Mouse (Mus musculus) mouse embryonic stem cell (cell line): ENCODE measurements at regions not wholly inside any gene's neighbourhood (a gene's known extent, or its start where the extent isn't known, plus 50 kb on each side); places are given as distances from the start of the nearest gene placed in this dataset.

Source experiments
- in situ Hi-C, 2 experiments: fragments of 300-500 bp; cut with MboI; formaldehyde crosslinking; loops; 1 replicate in 1 of 2; 3 replicates in 1 of 2; pipeline ENCODE4 v1.14.3; 2019 to 2020; ENCODE audit warnings: low sequenced_read_pairs in 2 of 2, low pct_unique_long_range_greater_than_20kb in 1 of 2, mixed read lengths in 1 of 2; ENCODE audit not compliant: unreplicated experiment in 1 of 2

GRCm38 (mm10) chr11:89165278-89165677 lies 91.6 kb downstream of the Gm525 start:
- in situ Hi-C loops: loop anchor here (10.0 kb wide), 2 partner anchors 140 to 240 kb away; partner anchors contain the start of gene Nog (in 1 of the 2)

DNA sequence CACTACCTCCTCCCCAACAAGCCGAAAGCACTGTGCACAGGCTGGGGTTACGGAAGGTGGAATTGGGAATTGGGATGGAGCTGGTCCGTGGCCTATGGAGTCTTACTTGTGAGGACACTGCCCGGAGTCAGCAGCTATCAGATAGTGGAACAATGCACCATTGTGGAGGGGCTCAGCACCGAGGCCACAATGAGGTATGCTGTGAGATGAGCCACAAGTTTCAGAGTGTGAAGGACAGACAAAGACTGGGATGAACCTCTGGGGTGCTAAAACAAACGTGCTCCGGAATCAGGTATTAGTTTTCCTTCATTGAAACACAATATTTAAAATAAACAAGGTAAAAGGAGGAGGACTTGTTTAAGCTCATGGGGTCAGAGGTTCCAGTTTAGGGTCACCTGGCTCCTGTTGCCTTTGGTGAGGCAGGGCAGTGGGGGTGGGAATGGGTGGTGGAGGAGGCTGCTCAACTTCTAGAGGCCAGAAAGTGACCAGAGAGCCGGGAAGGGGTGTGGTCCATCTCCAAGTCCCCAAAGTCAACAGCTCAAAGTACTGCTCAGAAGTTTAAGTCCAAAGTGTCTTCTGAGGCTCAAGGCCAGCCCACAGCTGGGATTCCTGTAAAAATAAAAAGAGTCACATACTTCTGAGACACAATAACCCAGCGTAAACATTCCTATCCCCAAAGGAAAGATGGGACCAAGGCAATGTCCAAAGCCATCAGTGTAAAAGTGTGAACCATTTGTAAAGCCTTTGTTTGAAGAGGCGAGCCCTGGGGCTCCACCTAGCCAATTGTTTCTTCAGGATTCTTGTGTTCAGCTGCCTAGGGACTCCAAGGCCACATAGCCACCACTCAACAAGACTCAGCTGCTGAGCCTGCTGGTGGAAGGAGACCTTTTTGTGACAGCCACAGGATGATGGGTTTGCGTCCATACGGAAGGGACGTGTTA lies 80.1 kb downstream of the Gm525 start:
- in situ Hi-C loops: no loop called here

- in situ Hi-C loops: no loop called here
Observed at GRCm38 (mm10) chr11:89147990-89148389, 74.3 kb downstream of the Gm525 start.

GRCm38 (mm10) chr11:89145281-89145945 lies 71.8 kb downstream of the Gm525 start:
- in situ Hi-C loops: no loop called here

DNA sequence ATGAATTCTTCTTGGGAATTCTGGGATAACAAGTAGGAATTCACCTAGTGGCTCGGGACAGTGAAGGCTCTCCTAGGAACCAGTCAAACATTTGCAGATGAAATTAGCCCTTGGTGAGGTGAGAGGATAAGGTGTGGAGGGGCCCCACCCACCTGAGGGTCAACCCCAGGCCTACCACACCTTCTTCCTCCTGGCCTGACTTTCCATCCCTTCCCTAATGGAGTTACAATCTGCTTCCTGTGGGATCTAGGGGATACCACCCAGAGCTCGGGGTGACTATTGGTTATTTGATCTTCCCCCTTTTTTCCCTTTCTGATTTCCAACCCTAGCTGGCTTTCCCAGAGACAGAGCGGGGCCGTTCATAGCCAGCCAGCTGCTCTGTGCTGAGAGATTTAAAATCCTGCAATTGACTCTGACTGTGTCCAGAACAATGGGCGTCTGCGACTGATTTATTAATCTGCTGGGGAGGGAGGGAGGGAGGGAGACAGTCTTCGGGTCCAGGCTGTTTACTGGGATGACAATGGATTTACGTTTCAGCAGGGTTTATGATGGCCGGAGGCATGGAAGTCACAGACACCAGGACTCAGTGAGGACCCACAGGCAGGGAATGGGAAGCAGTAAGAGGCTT lies 69.0 kb downstream of the Gm525 start:
- in situ Hi-C loops: no loop called here
